Mouse (Mus musculus): ENCODE data around the gene Ing1.

Ing1 gene

DNA sequence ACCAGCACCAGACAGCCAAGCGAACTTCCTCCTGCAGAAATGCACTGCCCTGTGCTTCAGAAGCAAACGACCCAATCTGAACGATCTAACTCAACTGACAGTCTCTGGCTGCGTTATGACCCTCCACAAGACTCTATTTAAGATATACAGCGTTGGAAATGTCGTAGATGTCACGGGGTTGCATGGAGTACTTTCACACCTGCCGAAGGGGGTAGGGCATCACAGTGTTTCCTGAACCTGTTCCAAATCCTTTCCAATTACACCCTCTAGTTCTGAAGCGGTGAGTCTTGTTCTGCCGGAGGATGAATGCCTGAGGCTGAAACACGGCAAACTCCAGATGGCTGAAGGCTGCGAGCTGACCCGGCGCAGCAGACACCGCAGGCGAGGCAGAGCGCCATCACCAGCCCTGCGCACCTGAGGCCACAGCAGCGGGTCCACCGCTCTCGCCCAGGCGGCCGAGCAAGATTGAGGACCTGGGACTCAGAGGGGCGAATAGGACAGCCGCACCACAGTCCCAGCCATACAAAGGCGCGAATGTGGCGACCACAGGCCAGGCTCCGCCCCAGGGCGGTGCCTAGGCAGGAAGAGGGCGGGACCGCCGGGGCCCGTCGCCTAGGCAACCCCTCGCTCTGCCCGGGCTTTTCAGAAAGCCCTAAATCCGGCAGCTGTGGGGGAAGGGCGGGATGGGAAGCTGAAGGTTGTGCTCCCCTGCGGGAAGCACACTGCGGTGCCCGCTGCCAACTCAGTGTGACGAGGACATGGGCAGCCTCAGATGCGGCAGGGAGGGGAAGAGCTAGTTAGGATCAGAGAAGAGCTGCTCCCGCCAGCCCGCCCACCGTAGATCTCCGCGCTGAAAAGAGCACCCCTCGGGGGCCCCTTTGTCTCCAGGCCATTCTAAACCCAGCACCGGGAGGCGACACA, at the start of gene Ing1:
Gene Ing1, plus strand, starts transcription at position 773 of the 921 bp plus-strand sequence.
- DNase-seq (ENCODE audit: low spot score in 2 of 2) = peak; percentile 94 to 95

DNA sequence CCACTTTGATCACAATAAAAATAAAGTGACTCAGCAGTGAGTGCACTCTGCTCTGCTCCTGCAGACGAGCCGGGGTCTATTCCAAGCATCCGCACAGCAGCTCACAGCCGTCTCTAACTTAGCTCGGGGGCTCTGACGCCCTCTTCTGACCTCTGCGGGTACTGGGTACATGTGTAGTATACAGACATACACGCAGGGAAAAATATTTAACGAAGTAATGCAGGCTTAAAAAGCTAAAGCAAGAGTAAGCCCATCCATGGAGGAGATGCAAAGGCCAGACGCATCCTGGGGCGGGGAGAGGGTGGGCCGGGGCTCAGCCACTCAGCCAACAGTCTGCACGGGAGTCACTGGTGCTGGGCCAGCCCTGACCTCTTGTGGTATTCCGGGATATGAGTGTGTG, 49.3 kb upstream of the Ing1 start:
- DNase-seq (ENCODE audit: low spot score in 2 of 2) = no peak

DNA sequence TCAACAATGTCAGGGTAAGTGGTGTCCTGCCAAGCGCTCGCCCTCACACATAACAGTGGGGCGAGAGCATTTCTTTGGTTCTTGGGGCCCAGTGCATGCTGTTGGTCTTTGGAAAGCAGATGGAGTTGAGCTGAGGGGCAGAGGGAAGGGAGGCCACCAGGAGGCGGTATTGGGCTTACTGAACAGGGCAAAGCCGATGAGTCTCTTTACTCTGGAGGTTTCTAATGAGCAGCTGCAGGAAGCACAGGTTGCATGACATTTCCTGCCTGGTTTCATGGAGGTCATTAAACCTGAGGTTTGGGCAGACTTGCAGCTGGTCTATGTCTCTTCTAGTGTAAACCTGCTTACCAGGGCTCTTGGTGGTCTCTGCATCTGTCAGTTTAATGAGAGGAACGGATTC, 48.6 kb upstream of the Ing1 start:
- no peak for DNase-seq (ENCODE audit: low spot score in 2 of 2)

DNA sequence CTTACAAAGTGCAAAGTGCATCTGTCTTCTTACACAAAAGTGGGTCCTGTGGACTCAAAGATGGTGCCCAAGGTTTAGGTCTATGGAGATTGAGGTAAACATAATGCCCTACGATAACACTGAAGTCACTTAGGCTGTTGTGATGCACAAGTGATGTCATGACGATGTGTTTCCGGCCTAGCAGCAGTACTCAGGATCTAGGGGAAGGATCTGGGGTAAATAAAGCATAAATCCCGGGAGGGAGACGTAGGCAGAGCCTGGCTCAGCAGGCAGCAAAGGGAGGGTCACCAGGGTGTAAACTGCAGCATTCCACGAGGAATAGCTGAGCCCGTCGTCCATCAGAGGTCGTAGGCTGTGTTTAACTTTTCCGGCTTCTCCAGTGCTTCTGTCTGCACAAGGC, 46.5 kb upstream of the Ing1 start:
- no peak for DNase-seq (ENCODE audit: low spot score in 2 of 2)

DNA sequence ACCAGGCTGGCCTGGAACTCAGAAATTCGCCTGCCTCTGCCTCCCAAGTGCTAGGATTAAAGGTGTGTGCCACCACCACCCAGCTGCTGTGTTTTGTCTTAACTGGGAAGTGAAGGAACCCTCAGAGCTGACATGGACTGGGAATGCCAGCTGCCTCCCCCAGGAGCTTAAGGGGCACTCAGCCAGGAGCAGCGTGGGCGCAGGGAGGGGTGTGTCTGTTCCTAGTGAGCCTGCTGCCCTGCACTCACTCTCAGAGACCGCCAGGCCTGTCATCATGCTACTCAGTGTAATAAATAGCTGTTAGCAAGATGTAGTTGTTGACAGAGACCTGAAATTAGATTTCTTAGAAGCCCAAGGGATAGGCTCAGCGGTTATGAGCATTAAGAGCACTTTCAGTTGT, 44.4 kb upstream of the Ing1 start:
- no peak for DNase-seq (ENCODE audit: low spot score in 2 of 2)

DNA sequence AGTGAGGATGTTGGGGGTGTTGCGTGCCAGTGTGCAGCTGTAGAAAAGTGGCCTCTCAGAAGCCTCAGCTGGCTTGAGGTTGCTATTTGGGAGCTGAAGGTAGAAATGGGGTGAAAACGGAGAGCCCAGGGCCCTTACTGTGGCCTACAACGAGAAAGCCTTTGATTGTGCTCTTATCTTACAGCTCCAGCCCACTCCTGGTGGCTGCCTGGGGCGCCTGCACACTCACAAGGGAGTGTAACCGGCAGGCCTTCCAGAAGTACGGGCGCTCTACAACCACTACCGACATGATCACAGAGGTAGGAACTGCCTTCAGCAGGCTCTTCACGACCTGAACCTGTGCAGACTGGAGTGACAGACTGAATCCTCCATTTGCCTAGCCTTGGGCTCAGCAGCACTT, 42.7 kb upstream of the Ing1 start:
- DNase-seq (ENCODE audit: low spot score in 2 of 2) = no peak

DNA sequence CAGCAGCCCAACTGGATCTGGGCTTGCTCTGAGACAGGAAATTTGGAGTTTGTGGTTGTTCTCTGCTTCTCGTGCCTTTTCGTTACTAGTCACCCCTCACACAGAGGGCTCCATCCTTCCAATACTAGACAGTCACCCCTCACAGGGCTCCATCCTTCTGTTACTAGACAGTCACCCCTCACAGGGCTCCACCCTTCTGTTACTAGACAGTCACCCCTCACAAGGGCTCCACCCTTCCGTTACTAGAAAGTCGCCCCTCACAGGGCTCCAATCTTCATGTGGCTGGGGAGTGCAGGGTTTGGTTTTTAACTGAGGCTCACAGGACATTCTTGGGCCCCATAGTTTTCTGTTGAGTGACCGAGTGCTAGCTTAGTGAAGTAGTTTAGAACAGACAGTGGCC, 42.1 kb upstream of the Ing1 start:
- DNase-seq (ENCODE audit: low spot score in 2 of 2) = no peak

DNA sequence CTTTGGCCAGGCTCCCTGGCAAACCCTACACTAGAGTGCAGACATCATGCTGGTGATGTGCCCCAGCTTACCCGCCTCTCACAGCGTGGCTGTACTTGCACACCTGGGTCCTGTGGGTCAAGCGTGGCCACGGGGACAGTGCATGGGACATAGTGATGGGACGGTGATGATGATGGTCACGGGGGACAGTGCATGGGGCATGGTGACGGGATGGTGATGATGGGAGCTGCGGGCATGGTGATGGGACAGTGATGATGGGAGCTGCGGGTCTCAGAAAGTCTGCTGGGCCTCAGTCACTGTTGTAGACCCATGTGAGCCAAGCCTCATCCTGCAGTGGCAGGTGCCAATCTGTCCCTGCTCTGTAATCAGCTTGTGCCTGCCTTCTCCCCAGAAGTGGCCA, 39.1 kb upstream of the Ing1 start:
- DNase-seq (ENCODE audit: low spot score in 2 of 2) = no peak

DNA sequence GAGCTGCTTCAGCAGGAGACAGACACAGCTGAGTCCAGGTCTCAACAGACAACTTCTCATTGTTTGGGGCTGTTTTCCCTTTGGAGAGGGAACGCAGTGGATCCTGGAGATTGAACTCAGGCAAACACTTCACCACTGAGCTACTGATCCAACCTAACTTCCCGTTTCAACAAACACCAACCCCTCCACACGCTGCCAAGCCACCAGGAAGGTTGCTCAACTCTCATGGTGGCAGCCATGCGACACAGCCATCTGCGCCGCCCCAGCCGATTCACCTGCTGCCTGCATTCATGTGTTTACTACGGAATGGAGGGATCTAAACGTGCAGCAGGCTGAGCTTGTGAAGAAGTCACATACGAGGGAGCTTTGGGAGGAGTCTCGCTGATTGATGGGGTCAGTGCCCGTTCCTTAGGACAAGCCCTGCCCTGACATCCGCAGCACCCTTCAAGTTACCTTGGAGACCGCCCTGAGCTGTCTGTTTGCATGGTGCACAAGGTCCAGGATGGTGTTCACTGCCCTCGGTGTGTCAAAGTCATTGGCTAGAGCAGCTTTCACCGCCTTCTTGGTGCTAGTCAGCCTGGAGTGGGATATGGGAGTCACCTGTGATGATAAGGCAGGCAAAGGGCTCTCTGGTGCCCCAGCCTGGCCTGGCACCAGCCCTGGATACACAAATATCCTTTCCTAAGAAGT, 37.9 kb upstream of the Ing1 start:
- no peak for DNase-seq (ENCODE audit: low spot score in 2 of 2)

DNA sequence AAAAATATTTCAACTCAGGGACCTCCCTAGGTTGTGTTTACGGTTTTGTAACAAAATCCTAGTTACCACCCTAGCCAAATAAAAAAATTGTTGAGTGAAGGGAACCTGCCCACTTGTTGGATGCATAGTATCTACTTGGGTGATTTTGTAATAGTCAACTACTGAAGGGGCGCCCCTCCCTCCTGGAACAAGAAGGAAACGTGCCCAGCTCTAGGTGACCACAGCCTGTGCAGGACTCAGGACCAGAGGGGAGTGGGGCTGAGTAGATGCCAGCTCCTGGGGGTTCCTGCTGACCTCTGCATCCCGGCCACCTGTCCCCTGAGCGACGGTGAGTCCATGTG, 37.3 kb upstream of the Ing1 start:
- DNase-seq (ENCODE audit: low spot score in 2 of 2) = no peak

DNA sequence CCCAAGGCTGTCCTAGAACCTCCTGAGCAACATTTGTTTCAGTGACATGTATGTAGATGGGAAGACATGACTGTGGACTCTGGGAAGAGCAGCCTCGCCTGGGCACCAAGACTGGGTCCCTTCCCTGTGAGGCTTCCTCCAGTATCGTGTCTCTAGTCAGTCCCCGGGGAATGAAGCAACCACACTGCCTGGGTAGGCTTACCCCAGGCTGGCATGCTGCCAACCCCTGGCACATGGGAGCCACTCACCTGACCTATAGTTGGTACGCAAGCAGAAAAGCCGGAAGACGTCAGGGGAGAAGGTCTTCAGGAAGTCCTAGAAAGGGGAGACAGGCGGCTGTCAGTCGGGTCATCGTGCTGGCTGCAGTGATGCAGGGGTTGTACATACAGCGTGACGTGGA, 36.7 kb upstream of the Ing1 start:
- DNase-seq (ENCODE audit: low spot score in 2 of 2) = no peak

DNA sequence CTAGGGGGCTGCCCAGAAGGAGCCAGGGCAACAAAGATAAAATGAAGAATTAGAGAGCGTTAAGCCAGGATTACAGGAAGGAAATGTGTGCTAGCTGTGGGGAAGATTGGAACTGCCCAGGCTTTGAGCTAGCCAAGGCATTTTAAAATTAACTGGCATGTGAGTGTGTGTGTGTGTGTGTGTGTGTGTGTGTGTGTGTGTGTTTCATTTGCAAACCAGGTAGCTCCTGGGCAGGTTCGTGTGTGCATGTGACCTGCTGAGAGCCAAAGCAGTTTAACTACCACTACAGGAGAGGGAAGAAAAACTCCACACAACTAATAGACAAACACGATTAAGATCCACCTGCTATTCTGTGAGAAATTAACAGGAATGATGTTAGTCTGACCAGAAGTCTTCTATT, 32.0 kb upstream of the Ing1 start:
- DNase-seq (ENCODE audit: low spot score in 2 of 2) = no peak

DNA sequence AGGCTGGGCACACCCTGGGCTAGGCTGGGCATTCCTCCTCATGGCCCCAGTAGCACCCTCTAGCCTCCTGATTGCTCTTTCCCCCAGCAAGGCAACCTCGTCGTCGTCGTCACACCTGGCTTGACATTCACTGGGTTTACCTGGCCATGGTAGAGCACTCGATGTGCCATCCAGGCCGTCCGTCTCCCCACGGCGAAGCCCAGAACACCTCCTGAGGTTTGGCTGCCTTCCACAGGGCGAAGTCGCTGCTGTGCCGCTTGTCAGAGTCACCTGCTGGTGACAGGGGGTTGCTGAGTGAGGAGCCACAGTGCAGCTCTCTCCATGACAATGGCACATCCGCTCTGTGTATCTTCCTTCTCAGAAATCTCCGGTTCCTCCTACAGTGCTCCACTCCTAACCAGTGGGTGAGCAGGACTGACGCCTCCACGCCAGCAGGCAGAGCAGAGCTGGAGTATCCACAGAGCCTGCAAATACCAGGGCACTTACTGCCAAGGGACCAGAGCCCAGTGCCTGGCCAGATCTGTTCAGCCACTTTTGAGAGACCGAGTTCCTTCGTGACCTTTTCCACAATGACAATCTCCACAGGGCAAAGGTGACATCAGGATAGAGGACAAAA, 25.1 kb upstream of the Ing1 start:
- DNase-seq (ENCODE audit: low spot score in 2 of 2) = peak in 1 of 2 experiments; percentile 39

DNA sequence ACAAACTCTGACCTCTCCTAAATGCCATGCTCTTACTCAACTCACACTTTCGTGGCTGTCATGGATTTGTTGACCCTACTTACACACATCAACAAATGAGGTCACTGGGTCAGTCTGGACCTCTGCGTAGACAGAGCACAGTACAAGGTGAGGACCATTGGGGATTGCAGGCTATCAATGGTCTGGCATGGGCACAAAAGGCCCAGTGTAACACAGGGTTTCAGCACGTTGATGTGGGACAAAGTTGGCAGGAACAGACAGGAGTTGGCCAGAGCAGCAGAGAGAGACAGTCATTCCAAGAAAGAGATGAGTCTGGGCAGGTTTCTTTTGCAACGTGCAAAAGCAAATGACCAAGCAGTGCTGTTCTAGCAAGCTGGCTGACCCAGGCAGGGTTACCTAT, 24.5 kb upstream of the Ing1 start:
- no peak for DNase-seq (ENCODE audit: low spot score in 2 of 2)

DNA sequence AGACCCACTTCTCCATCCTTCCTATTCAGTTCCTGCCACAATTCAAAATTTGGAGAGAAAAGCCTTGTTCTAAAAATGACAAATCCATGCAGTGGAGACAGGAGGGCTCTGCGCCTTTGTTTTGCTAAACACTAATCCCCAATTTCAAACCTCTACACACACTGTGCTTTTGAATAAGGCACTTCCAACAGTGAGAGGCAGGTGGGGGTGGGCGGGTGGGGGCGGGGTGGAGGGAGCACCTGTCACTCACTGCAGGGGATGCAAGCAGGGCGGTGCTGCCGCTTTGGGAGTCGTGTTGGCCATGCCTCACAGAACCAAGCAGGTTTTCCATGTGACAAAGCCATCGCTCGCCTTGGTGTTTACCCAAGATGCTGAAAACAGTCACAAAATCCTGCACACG, 20.9 kb upstream of the Ing1 start:
- no peak for DNase-seq (ENCODE audit: low spot score in 2 of 2)

DNA sequence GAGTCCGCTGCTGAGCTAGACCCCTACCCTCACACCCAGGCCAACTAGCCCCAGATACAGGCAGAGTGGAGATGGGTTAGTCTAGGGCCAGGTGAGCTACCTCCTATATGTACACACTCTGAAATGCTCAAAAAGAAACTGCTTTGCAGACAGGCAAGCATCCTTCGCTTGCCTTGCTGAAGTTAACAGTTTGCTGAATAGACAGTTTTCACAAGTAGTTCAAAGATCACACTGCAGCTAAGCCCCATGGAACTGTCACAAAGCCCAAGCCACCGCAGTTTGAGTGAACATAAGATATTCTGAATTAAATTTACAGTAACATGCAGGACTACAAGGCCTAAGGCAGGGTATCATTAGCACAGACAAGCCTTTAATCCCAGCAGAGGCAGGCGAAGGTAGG, 16.3 kb upstream of the Ing1 start:
- DNase-seq (ENCODE audit: low spot score in 2 of 2) = no peak

DNA sequence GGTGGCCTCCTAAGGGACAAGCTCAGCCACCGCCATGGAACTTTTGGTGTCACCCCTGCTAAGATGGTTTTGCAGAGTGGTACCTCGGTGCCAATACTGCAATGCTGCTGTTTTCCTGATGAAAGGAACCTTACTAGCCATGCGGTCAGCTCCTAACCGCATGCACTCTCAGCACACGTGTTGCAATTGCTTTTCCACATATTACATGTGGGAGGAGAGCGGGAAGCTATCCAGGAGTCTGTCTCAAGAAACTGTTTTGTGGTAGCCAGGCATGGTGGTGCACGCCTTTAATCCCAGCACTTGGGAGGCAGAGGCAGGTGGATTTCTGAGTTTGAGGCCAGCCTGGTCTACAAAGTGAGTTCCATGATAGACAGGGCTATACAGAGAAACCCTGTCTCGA, 15.2 kb upstream of the Ing1 start:
- DNase-seq (ENCODE audit: low spot score in 2 of 2) = no peak

DNA sequence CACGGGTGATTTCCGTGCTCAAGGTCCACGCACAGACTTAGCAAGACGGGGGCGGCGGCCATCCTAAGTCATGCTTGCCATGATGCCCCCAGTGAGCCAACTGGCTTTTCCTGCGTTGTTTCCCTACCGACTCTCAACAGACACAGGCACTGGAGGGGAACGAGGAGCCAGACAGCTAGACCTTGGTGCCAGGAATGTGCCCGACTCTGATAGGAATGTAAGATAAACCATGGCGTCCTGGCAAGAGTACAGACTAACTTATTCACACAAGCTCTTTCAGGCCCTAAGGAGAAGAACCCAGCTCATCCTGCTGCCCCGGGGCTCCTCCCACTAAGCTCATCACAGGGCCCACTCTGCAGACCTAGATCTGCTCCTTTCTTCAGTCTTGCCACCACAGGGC, 13.3 kb upstream of the Ing1 start:
- no peak for DNase-seq (ENCODE audit: low spot score in 2 of 2)

DNA sequence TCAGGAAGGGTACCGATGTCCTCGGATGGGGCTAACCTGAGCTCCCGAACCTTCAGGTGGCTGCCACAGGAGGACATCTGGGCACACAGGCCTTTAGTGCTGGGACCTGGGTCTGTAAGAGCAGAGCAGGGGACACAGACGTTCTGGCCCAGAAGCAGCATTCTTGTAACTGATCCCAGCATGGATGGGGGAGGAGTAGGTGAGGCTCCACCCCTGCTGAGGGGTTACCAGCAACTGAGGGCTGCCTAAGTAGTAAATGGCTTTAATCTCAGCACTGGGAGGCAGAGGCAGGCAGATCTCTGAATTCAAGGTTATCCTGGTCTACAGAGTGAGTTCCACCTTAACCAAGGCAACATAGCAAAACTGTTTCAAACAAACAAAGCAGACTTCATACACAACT, 12.5 kb upstream of the Ing1 start:
- no peak for DNase-seq (ENCODE audit: low spot score in 2 of 2)

DNA sequence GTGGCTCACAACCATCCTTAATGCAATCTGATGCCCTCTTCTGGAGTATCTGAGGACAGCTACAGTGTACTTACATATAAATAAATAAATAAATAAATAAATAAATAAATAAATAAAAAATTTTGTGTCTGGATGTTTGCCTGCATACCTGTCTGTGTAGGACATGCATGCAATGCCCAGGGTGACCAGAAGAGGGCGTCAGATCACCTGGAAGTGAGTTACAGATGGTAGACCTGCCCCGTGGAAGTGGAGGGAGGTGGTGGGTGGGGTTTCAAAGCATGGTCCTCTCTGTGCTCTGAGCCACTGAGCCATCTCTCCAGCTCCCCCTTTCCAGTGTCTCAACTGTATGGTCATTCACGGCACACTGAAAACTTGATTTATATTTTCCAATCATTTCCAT, 11.0 kb upstream of the Ing1 start:
- DNase-seq (ENCODE audit: low spot score in 2 of 2) = peak in 1 of 2 experiments; percentile 34

DNA sequence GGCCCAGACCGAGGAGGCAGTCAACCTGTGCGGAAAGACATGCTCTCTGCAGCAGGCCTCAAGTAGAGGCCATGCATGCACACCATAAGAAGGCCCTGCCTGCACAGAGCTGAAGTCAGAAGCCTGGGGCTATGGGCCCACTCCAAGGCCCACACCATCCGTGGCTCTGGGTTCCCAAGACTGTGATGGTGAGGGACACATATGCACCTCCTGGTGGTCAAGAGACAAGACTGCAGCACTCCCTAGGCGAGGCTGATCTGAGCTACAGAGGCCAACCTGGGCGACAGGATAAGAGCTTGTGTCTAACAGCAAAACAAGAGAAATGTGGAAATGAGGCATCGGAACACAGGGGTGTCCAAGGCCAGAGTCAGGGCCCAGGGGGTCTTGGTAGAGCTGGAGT, 8.3 kb upstream of the Ing1 start:
- DNase-seq (ENCODE audit: low spot score in 2 of 2) = no peak

DNA sequence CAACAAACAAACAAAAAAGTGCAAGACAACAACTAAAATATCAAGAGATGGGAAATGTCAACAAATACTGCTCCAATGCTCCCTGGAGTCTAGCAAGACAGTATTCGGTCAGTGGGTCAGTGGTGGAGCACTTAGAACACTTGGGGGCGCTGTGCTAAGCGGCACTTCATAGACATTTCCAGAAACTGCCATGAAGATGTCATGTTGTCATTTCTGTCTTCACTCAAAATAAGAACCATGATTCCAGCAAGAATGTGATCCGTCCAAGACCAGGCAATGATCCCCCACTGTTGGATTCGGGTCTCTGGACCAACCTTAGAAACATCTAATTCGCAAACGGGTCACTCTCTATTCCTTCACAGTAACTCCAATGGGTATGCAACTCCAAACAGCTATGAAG, 5.7 kb upstream of the Ing1 start:
- DNase-seq (ENCODE audit: low spot score in 2 of 2) = no peak

Measured in right cerebral cortex, postnatal 36 days (tissue).